Mouse (Mus musculus) neural tube, embryonic 14.5 days (tissue): ENCODE results near the gene Pde7b. TPM values are rescaled to one million over a fixed set of nuclear protein-coding genes. Genes with fewer than 3 reads are reported as not detected.

Experiments
- ATAC-seq: fragments of 200-750 bp; cut with Nextera tagmentation; 2 replicates; pipeline ENCODE4 v1.8.0; 2017; ENCODE audit warnings: low read depth, mild to moderate bottlenecking, moderate TSS enrichment, moderate library complexity
- H3K27ac ChIP-seq: fragments of 300-500 bp; sonication (generic); 2 replicates; pipeline ENCODE4 v1.5.1; 2014; ENCODE audit warnings: low read depth, mild to moderate bottlenecking, control low read depth, low read length, moderate library complexity, mixed read lengths
- H3K27me3 ChIP-seq: fragments of 300-500 bp; sonication (generic); 2 replicates; pipeline ENCODE4 v1.6.1; 2014; ENCODE audit warnings: low read length; ENCODE audit not compliant: control insufficient read depth, insufficient read depth
- H3K36me3 ChIP-seq: fragments of 300-500 bp; sonication (generic); 2 replicates; pipeline ENCODE4 v1.6.1; 2014; ENCODE audit warnings: low read length, mixed read lengths; ENCODE audit not compliant: control insufficient read depth, insufficient read depth
- H3K4me1 ChIP-seq: fragments of 300-500 bp; sonication (generic); 2 replicates; pipeline ENCODE4 v1.6.1; 2014; ENCODE audit warnings: low read length; ENCODE audit not compliant: control insufficient read depth, insufficient read depth
- H3K4me2 ChIP-seq: fragments of 300-500 bp; sonication (generic); 2 replicates; pipeline ENCODE4 v1.6.1; 2014; ENCODE audit warnings: mild to moderate bottlenecking, low read depth, low read length, control low read depth
- H3K4me3 ChIP-seq: fragments of 300-500 bp; sonication (generic); 2 replicates; pipeline ENCODE4 v1.5.1; 2014; ENCODE audit warnings: low read depth, low read length, control low read depth, mixed read lengths
- H3K9ac ChIP-seq: fragments of 300-500 bp; sonication (generic); replicated peaks from 2 replicates; pipeline ENCODE4 v1.6.1; 2014; ENCODE audit warnings: low read depth, mild to moderate bottlenecking, control low read depth, low read length, mixed read lengths
- H3K9me3 ChIP-seq: fragments of 300-500 bp; sonication (generic); 2 replicates; pipeline ENCODE4 v1.6.1; 2016; ENCODE audit warnings: low read length; ENCODE audit not compliant: control insufficient read depth
- WGBS: fragments of 180-500 bp; shearing (Covaris S2); extraction: QIAGEN DNeasy Blood & Tissue Kit; methylation state at CpG from one replicate; pipeline ENCODE4 v1.1.7; 2014; 5-methylcytosine and 5-hydroxymethylcytosine counted together
- polyA plus RNA-seq: library from polyadenylated mRNA; unstranded; fragments of >200 nt; fragmentation: Nextera tagmentation; extraction: Ambion mirVana; gene quantifications from 2 replicates; pipeline ENCODE4 v1.2.1, GENCODE M21; 2014

Gene Pde7b
- polyA plus RNA-seq, 1 experiment from 2014 or later, result 3.2 TPM

GRCm38 (mm10) chr10:20750642-20751251, 25.9 kb upstream of the Pde7b start:
- no peak overlapping the region for H3K4me2 ChIP-seq
- no peak overlapping the region for H3K9ac ChIP-seq
- no peaks in the 10 kb centered on the region for H3K36me3 ChIP-seq
- H3K9me3 ChIP-seq, result no peaks in the 10 kb centered on the region
- H3K27me3 ChIP-seq, result no peaks in the 10 kb centered on the region
- WGBS, result 91% methylated on average over 5 of the region's 5 CpGs
- no peak overlapping the region for H3K4me3 ChIP-seq
- no peaks in the 10 kb centered on the region for H3K4me1 ChIP-seq
- no peak overlapping the region for H3K27ac ChIP-seq
- no peak for ATAC-seq

GRCm38 (mm10) chr10:20748938-20749337, 24.1 kb upstream of the Pde7b start:
- Histone ChIP-seq H3K9ac (no peak overlapping the region), H3K4me3 (no peak overlapping the region), H3K4me2 (no peak overlapping the region), H3K27ac (no peak overlapping the region), H3K4me1 (no peaks in the 10 kb centered on the region), H3K27me3 (no peaks in the 10 kb centered on the region), H3K9me3 (no peaks in the 10 kb centered on the region), H3K36me3 (no peaks in the 10 kb centered on the region)
- WGBS, result 97% methylated on average over 8 of the region's 8 CpGs
- ATAC-seq, result no peak

- Histone ChIP-seq H3K27ac (no peak overlapping the region), H3K9ac (no peak overlapping the region), H3K4me2 (no peak overlapping the region), H3K27me3 (no peaks in the 10 kb centered on the region), H3K4me3 (no peak overlapping the region), H3K36me3 (no peaks in the 10 kb centered on the region), H3K9me3 (no peaks in the 10 kb centered on the region), H3K4me1 (no peaks in the 10 kb centered on the region)
- ATAC-seq, result no peak
- 96% methylated on average over 4 of the region's 4 CpGs for WGBS
Observed at GRCm38 (mm10) chr10:20747229-20747628, 22.4 kb upstream of the Pde7b start.

- H3K9ac ChIP-seq, result no peak overlapping the region
- 87% methylated on average over 3 of the region's 3 CpGs for WGBS
- H3K4me1 ChIP-seq, result no peaks in the 10 kb centered on the region
- H3K9me3 ChIP-seq, result no peaks in the 10 kb centered on the region
- no peaks in the 10 kb centered on the region for H3K36me3 ChIP-seq
- H3K27me3 ChIP-seq, result no peaks in the 10 kb centered on the region
- no peak overlapping the region for H3K4me3 ChIP-seq
- no peak for ATAC-seq
- H3K4me2 ChIP-seq, result no peak overlapping the region
- H3K27ac ChIP-seq, result no peak overlapping the region
Observed at GRCm38 (mm10) chr10:20739801-20740200, 14.9 kb upstream of the Pde7b start.

GRCm38 (mm10) chr10:20737146-20737545, 12.3 kb upstream of the Pde7b start:
- Histone ChIP-seq H3K27ac (no peak overlapping the region), H3K27me3 (no peaks in the 10 kb centered on the region), H3K36me3 (no peaks in the 10 kb centered on the region), H3K4me1 (no peaks in the 10 kb centered on the region), H3K9ac (no peak overlapping the region), H3K4me3 (no peak overlapping the region), H3K9me3 (no peaks in the 10 kb centered on the region), H3K4me2 (no peak overlapping the region)
- no peak for ATAC-seq
- 46% methylated on average over 4 of the region's 4 CpGs for WGBS

GRCm38 (mm10) chr10:20735775-20736449, 11.0 kb upstream of the Pde7b start:
- no peak overlapping the region for H3K27ac ChIP-seq
- no peaks in the 10 kb centered on the region for H3K9me3 ChIP-seq
- no peak for ATAC-seq
- 79% methylated on average over 3 of the region's 3 CpGs for WGBS
- no peak overlapping the region for H3K4me2 ChIP-seq
- H3K4me3 ChIP-seq, result no peak overlapping the region
- H3K36me3 ChIP-seq, result no peaks in the 10 kb centered on the region
- no peaks in the 10 kb centered on the region for H3K4me1 ChIP-seq
- no peaks in the 10 kb centered on the region for H3K27me3 ChIP-seq
- H3K9ac ChIP-seq, result no peak overlapping the region

- ATAC-seq, result no peak
- no peak overlapping the region for H3K9ac ChIP-seq
- H3K36me3 ChIP-seq, result no peaks in the 10 kb centered on the region
- H3K27ac ChIP-seq, result no peak overlapping the region
- H3K27me3 ChIP-seq, result no peaks in the 10 kb centered on the region
- 85% methylated on average over 5 of the region's 5 CpGs for WGBS
- no peak overlapping the region for H3K4me2 ChIP-seq
- H3K9me3 ChIP-seq, result no peaks in the 10 kb centered on the region
- no peaks in the 10 kb centered on the region for H3K4me1 ChIP-seq
- no peak overlapping the region for H3K4me3 ChIP-seq
Observed at GRCm38 (mm10) chr10:20733576-20733975, 8.7 kb upstream of the Pde7b start.

GRCm38 (mm10) chr10:20732180-20732579, 7.3 kb upstream of the Pde7b start:
- WGBS, result 47% methylated on average over 2 of the region's 2 CpGs
- H3K9me3 ChIP-seq, result no peaks in the 10 kb centered on the region
- no peaks in the 10 kb centered on the region for H3K4me1 ChIP-seq
- H3K27me3 ChIP-seq, result no peaks in the 10 kb centered on the region
- no peak overlapping the region for H3K27ac ChIP-seq
- no peak overlapping the region for H3K9ac ChIP-seq
- no peaks in the 10 kb centered on the region for H3K36me3 ChIP-seq
- ATAC-seq, result no peak
- H3K4me3 ChIP-seq, result no peak overlapping the region
- H3K4me2 ChIP-seq, result no peak overlapping the region

GRCm38 (mm10) chr10:20730034-20730433, 5.2 kb upstream of the Pde7b start:
- Histone ChIP-seq H3K4me3 (no peak overlapping the region), H3K27me3 (no peaks in the 10 kb centered on the region), H3K27ac (no peak overlapping the region), H3K9ac (no peak overlapping the region), H3K9me3 (no peaks in the 10 kb centered on the region), H3K36me3 (no peaks in the 10 kb centered on the region), H3K4me1 (no peaks in the 10 kb centered on the region), H3K4me2 (no peak overlapping the region)
- ATAC-seq, result no peak
- WGBS, result 90% methylated on average over 1 of the region's 1 CpGs
